Mouse (Mus musculus) cortical plate, adult 2 months (tissue): ENCODE data around the gene Nob1.

Source experiments
- CTCF ChIP-seq: fragments of 200-500 bp; IDR thresholded peaks from 2 replicates; pipeline ENCODE4 v1.5.1; 2011; ENCODE audit warnings: mild to moderate bottlenecking, control low read depth, low read length; ENCODE audit not compliant: insufficient read depth; ENCODE audit errors: extremely low read depth
- POLR2A ChIP-seq: fragments of 200-500 bp; IDR thresholded peaks from 2 replicates; pipeline ENCODE4 v1.6.1; 2011; ENCODE audit warnings: mild to moderate bottlenecking, low read length, control low read depth; ENCODE audit not compliant: insufficient read depth; ENCODE audit errors: extremely low read depth

DNA sequence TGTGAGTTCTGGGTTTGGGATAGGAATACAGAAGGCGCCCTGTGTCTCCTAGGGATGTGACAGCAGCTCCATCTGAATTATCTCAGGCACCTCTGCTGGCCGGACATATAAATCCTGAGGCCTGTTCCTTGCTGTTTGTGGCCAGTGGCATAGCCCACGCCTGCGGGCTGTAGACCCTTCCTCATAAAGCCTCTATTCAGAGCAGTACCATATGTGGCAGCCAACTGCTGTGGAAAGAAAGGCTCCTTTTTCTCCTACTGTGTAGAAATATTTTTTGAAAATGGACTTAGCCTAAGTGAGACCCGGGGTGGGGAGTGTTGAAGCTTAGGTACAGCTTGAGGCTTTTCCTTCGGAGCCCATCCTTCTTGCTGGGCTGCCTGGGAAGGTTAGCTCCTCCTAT is 33.4 kb upstream of the Nob1 start:
- no peak for TF ChIP-seq POLR2A
- no peak for TF ChIP-seq CTCF
